8 mouse cellular contexts compared by ENCODE assay signal in genomic region chr14:16483656-16484380, GRCm38 (mm10).
DNase-seq lines count a peak whose midpoint lies in the region; ATAC-seq and TF ChIP-seq lines count a peak whose summit lies in the region.
"Had no signal": no experiment of that assay in that cellular context is flagged by ENCODE, and none has a peak within 500 bp of the region (broad histone marks: within the 10 kb centered on the region; RNA-seq: fewer than 3 reads in every experiment).

No protein-coding gene starts in this region.

- ATAC-seq in forebrain, embryonic 14.5 days: peak; percentile 93
- ATAC-seq in kidney, postnatal 0 days (replicated peaks; ENCODE audit: low FRiP score, low read depth): peak; percentile 81; the same call in 1 of the 2 replicates
- peak; percentile 86; the same call in 1 of the 2 replicates for ATAC-seq in stomach, postnatal 0 days (ENCODE audit: low FRiP score, low TSS enrichment)
- no peak for ATAC-seq in granulocyte monocyte progenitor cell, adult 5-6 weeks (replicated peaks; ENCODE audit: poor library complexity, severe bottlenecking)

- no peak overlapping the region for H3K9ac ChIP-seq in forebrain, embryonic 14.5 days (ENCODE audit: low read length)
- no peak overlapping the region for H3K9ac ChIP-seq in kidney, postnatal 0 days (ENCODE audit: low read depth, low read length)
- H3K9ac ChIP-seq in stomach, postnatal 0 days (ENCODE audit: low read length): no peak overlapping the region

- peak; percentile 81 for DNase-seq in Muller cell, postnatal 12 days (ENCODE audit: inconsistent ontology term)
- DNase-seq in adipocyte (ENCODE audit: low spot score): peak; percentile 85
- peak; percentile 73 for DNase-seq in forebrain, embryonic 14.5 days (ENCODE audit: low spot score)
- peak; percentile 34 for DNase-seq in kidney, postnatal 0 days (ENCODE audit: low spot score)
- no peak for DNase-seq in stomach, postnatal 0 days (ENCODE audit: low spot score)
- no peak for DNase-seq in right cerebral cortex, postnatal 25 days

- 24% methylated on average over 8 of the region's 8 CpGs for WGBS in forebrain, embryonic 14.5 days
- WGBS in kidney, postnatal 0 days: 51% methylated on average over 8 of the region's 8 CpGs
- WGBS in stomach, postnatal 0 days: 45% methylated on average over 8 of the region's 8 CpGs

- no peaks in the 10 kb centered on the region for H3K9me3 ChIP-seq in forebrain, embryonic 14.5 days (replicated peaks; ENCODE audit: control insufficient read depth, low read length)
- no peaks in the 10 kb centered on the region for H3K9me3 ChIP-seq in kidney, postnatal 0 days (replicated peaks; ENCODE audit: low read length)
- no peaks in the 10 kb centered on the region for H3K9me3 ChIP-seq in stomach, postnatal 0 days (ENCODE audit: control insufficient read depth, low read length)
- H3K9me3 ChIP-seq: megakaryocyte, embryonic 14.5 days had no signal

- TF ChIP-seq CTCF in kidney, postnatal 0 days (IDR thresholded peaks at IDR 0.05; ENCODE audit: low read depth): no peak
- TF ChIP-seq CTCF in stomach, postnatal 0 days (IDR thresholded peaks at IDR 0.05; ENCODE audit: low read depth): no peak

- H3K4me3 ChIP-seq in forebrain, embryonic 14.5 days (ENCODE audit: low read depth, low read length): no peak overlapping the region
- H3K4me3 ChIP-seq in kidney, postnatal 0 days (replicated peaks; ENCODE audit: low read depth, low read length): no peak overlapping the region
- no peak overlapping the region for H3K4me3 ChIP-seq in stomach, postnatal 0 days (ENCODE audit: low read depth, low read length)
- H3K4me3 ChIP-seq: megakaryocyte, embryonic 14.5 days had no signal

- no peak overlapping the region for H3K4me2 ChIP-seq in forebrain, embryonic 14.5 days (ENCODE audit: low read length)
- H3K4me2 ChIP-seq in kidney, postnatal 0 days (ENCODE audit: low read length): no peak overlapping the region
- H3K4me2 ChIP-seq in stomach, postnatal 0 days (replicated peaks; ENCODE audit: low read depth): no peak overlapping the region

- no peaks in the 10 kb centered on the region for H3K36me3 ChIP-seq in forebrain, embryonic 14.5 days (ENCODE audit: control insufficient read depth, insufficient read depth, low read length)
- no peaks in the 10 kb centered on the region for H3K36me3 ChIP-seq in kidney, postnatal 0 days (ENCODE audit: insufficient read depth, low read length)
- H3K36me3 ChIP-seq in stomach, postnatal 0 days (ENCODE audit: control insufficient read depth, insufficient read depth, low read length): no peaks in the 10 kb centered on the region

- no peak overlapping the region for H3K27ac ChIP-seq in forebrain, embryonic 14.5 days (ENCODE audit: low read depth, low read length)
- H3K27ac ChIP-seq in kidney, postnatal 0 days: peak overlapping the region; percentile 27; the same call in 1 of the 2 replicates
- H3K27ac ChIP-seq in stomach, postnatal 0 days (replicated peaks): no peak overlapping the region

- H3K27me3 ChIP-seq in forebrain, embryonic 14.5 days (replicated peaks; ENCODE audit: control insufficient read depth, insufficient read depth, low read length): no peaks in the 10 kb centered on the region
- no peaks in the 10 kb centered on the region for H3K27me3 ChIP-seq in kidney, postnatal 0 days (ENCODE audit: insufficient read depth, low read length)
- H3K27me3 ChIP-seq in stomach, postnatal 0 days (ENCODE audit: control insufficient read depth, insufficient read depth, low read length): no peaks in the 10 kb centered on the region

- H3K4me1 ChIP-seq in forebrain, embryonic 14.5 days (ENCODE audit: control insufficient read depth, insufficient read depth, low read length): 0 out of 2 replicates have a peak, but pooled peaks cover 8% of the 10 kb centered on the region
- H3K4me1 ChIP-seq in kidney, postnatal 0 days (replicated peaks; ENCODE audit: insufficient read depth, low read length): 0 out of 2 replicates have a peak, but pooled peaks cover 4% of the 10 kb centered on the region
- H3K4me1 ChIP-seq in stomach, postnatal 0 days (replicated peaks; ENCODE audit: control insufficient read depth, insufficient read depth): no peaks in the 10 kb centered on the region

- TF ChIP-seq EP300 in stomach, postnatal 0 days (optimal IDR thresholded peaks at IDR 0.05): no peak

Comparison
In these comparisons a context has a peak if more than half of its experiments do, and no peak if none do; other contexts are left out.
1. DNase-seq: peak in Muller cell, postnatal 12 days (single experiment), adipocyte (single experiment), forebrain, embryonic 14.5 days (single experiment) and kidney, postnatal 0 days (single experiment); none in stomach, postnatal 0 days (single experiment) and right cerebral cortex, postnatal 25 days (single experiment).